Mouse (Mus musculus): ENCODE measurements around the gene Cep57l1. TPM values are rescaled to one million over a fixed set of nuclear protein-coding genes. Genes with fewer than 3 reads are reported as not detected.

Cep57l1 gene
- total RNA-seq, 1 experiment from 2014 or later = 52.3 TPM

DNA sequence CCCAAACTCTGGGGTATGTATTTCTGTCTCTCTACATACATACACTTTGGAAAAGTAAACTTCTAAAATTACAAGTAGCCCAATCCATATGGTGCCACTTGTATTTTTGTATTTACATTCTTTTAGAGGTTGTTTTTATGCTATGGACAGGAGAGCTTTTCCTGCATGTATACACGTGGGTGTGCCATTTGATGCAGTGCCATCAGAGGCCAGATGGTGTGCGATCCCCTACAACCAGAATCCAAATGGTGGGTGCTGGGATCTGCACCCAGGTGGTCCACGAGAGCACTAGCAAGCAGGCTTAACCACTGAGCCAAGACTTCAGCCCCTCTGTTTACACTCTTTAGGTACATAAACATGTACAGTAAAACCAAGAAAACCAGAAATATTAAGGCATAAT, 60.4 kb downstream of the Cep57l1 start:
- no peak for ATAC-seq (replicated peaks; ENCODE audit: low read depth, poor library complexity, severe bottlenecking)

DNA sequence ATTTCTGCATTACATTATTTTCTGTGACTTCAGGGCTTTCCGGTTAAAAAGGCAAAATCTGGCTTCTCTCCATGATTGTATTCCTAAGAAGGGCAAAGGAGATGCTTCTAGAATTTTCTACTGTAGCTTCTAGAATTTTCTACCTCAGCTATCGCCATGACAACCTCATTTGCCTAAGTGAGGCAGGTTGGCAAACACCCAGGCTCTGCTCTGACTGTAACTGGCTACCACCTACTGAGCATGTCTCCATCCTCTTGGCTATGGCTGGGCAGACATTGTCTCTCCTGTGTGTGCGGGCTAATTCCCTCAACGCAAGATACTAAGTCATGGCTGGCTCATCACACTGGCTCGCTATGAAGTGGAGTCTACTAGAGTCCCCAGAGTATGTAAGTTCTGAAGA, 63.1 kb downstream of the Cep57l1 start:
- no peak for ATAC-seq (replicated peaks; ENCODE audit: low read depth, poor library complexity, severe bottlenecking)

DNA sequence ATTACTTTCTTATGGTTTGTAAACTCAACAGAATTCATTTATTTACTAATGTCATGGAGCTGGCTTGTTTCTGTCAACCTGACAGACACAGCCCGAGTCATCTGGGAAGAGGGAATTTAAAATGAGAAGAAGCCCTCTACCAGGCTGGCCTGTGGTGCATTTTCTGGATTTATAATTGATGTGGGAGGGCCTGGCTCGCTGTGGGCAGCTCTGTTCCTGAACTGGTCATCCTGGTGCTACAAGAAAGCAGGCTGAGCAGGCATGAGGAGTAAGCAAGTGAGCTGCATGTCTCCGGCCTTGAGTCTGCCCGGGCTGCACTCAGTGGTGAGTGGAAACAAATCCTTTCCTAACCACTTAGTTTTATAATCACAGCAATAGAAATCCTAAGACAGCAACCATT, 65.7 kb downstream of the Cep57l1 start:
- ATAC-seq (replicated peaks; ENCODE audit: low read depth, poor library complexity, severe bottlenecking) = no peak

DNA sequence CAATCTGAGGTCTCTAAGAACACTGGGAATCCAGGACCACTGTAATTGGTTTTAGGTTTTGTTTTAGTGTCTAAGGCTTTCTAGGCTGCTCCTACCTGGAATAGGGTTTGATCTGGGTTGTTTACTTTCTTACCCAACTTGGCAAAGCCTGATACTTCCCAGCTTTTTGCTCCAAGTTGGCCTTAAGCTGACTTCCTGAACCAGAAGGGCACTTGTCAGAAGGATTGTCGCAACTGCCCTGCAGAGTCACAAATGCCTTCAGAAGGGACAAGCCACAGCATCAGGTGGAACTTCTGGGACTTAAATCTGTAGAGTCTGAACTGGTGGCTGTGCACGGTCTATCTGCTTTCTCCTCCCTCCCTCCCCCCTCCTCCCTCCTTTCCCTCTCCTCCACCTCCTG, 69.5 kb downstream of the Cep57l1 start:
- no peak for ATAC-seq (replicated peaks; ENCODE audit: low read depth, poor library complexity, severe bottlenecking)

DNA sequence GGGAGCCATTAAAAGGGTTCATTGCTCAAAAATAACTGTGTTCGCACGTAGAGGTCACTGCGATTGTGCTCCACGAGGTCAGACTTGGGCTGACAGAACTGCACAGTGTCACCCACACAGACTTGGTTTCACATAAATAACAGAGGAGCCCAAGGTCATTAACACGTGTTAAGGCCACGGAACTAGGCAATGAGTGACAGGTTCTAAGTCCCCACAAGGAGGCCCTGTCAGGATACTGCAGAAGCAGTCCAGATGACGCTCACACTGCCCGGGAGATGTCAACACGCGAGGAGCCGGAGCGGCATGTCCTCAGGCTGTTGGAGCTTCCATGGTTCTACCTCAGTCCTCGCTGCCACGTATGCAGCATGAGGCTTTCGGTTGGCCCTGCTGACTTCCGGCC, 72.4 kb downstream of the Cep57l1 start:
- no peak for ATAC-seq (replicated peaks; ENCODE audit: low read depth, poor library complexity, severe bottlenecking)

DNA sequence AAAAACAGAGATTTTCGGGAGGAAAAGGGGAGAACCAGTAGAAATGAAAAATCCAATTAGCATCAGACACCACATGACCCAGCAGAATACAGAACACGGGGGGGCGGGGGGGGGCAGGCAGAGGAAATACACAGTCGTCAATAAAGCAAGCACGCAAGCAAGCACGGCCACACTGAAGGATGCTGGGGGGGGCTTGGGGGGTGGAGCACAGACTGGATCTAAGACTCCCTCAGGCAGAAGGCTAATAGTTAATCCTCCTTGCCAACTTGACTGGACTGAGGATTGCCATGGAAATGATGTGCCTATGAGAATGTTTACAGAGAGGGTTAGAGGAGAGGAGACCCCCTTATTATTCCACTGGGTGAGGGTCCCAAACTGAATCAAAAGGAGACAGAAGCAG, 74.3 kb downstream of the Cep57l1 start:
- ATAC-seq (replicated peaks; ENCODE audit: low read depth, poor library complexity, severe bottlenecking) = no peak

DNA sequence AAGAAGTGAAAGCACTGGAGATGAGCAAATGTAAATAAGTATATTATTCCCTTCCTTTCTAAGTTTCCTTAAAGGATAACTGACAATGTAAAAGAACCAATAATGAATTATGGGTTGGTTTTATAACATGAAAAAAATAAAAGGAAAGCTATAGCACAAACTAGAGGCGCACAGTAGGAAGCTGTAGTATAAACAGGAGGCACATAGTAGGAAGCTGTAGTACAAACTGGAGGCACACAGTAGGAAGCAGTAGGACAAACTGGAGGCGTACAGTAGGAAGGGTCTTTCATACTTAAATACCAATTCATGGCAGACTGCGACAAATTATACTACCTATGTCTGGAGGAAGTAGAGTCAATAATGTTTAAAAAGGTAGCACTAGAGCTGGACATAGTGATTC, 76.5 kb downstream of the Cep57l1 start:
- no peak for ATAC-seq (replicated peaks; ENCODE audit: low read depth, poor library complexity, severe bottlenecking)

DNA sequence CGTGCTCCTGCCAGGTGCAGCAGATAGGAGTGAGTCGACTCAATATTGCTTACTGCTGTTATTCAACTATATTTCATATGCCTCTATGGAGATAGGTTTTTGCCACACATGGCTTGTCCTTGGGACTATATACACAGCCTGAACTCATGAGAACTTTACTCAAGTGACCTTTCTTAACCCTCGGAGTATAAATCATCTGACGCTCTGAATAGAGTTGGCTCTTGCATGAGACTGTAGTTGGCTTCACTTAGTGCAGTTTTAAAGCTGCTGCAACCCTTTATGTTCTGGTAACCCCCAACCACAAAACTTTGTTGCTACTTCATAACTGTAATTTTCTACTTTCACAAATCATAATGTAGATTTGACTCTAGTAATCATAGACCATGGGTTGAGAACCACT, 77.7 kb downstream of the Cep57l1 start:
- ATAC-seq (replicated peaks; ENCODE audit: low read depth, poor library complexity, severe bottlenecking) = no peak

DNA sequence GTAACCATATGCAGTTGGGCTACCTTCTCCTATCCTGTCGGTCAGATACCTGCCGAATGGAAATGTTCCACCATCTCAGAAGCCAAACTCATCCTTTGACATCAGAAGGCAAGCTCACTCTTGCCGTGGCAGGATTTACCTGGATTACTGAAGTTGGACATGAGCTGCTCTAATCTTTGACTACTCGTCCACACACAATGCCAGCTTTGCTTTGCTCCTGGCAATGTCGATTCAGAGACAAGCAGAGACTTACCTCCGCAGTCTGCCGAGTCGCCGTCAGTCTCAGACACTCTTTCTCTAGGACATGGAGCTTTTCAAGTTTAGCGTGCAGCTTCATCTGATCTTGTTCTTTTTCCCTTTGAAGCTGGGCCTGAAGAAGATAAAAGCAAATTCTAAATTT, 78.9 kb downstream of the Cep57l1 start:
- no peak for ATAC-seq (replicated peaks; ENCODE audit: low read depth, poor library complexity, severe bottlenecking)

DNA sequence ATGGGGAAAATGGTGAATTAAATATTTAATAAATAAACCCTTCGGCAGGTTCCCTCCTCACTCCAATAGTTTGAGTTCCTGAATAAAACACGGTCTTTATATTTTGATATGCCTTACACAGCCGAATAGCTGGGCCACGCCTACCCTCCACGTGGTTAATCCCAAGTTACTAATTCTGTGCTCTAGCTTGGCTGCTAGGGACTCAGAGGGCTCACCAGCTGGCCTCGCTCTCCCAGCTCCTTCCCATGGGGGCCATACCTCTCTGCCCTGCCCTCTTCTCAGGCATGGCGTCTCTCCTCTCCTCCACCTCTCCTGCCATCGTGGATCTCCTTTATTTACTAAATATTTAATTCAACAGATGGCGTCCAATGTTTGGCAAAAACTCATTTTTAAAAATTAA, 83.5 kb downstream of the Cep57l1 start:
- ATAC-seq (replicated peaks; ENCODE audit: low read depth, poor library complexity, severe bottlenecking) = no peak

DNA sequence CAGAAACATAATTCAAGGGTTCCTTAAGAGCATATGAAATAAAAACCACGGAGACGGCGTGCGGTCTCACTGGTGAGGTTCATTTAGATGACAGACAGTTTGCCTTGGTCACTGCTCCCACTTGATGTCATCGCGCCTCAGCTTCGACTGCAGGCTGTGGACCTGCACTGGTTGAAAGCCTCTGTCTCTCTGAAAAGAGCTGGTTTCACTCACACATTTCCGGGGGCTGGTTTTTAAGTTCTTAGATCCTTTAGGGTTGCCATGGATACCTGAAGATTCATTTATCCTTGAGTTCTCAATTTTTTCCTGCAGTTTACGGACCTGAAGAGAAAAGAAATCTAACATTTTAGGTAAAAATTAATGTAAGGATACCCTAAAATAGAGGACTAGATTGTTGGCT, 90.1 kb downstream of the Cep57l1 start:
- no peak for ATAC-seq (replicated peaks; ENCODE audit: low read depth, poor library complexity, severe bottlenecking)

DNA sequence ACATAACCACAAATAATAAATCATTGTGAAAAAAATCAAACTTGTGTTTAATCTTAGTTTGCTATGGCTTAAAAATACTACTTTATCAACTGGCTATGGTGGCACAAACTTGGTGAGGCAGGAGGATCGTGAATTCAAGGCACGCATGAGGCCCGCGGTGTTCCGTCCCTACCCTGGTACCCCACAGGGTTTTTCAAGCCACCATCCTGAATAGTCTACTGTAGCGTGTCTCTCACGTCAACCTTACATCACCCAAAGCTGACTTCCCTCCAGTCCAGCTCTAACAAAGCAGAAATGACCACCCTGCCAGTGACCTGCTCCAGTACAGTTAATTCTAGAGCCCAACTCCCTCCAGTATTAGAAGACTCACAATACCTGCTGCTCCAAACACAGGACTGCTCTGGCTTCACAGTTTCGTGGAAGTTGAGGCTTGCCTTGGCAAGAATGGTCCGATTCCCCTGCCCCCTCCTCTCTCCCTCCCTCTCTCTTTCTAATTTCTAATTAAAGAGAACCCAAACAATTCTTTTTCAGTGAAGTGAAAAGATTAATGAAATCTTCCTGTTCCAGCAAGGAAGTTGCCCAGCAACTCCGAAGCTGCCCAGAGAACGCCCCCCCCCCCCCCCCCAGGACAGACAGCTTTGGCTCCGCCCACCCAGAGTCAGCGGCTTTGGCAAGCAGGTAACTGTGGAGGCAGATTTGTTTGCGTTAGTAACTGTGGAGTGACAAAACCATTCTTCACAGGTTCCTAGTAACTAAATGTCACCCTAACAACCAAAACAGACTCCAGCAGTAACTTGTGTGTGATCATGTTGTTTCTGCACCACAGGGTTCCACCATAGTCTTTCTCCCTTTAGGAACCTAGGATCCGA, 93.4 kb downstream of the Cep57l1 start, which contains the start of gene Ccdc162:
Gene Ccdc162 (minus strand): TSS at position 606 of the 869 bp plus-strand sequence.
- ATAC-seq (replicated peaks; ENCODE audit: low read depth, poor library complexity, severe bottlenecking) = no peak

DNA sequence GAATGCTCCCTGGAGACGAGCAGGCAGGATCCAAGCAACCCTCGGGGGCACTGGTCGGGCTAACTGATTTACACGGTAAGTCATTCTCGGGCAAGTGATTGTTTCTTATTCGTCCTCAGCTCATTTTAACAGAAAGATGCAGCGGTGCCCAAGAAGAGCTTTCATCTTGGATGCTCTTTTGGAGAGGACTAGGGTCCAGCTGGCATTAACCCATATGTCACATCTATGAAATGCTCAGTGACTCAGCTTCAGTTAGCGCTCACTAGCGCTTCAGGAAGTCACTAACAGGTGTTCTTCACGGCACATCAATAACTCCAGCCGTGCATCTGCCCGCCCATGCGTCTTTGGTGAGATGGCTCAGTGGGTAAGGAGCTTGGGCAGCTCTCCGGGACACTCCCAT, 94.1 kb downstream of the Cep57l1 start:
- ATAC-seq (replicated peaks; ENCODE audit: low read depth, poor library complexity, severe bottlenecking) = no peak

DNA sequence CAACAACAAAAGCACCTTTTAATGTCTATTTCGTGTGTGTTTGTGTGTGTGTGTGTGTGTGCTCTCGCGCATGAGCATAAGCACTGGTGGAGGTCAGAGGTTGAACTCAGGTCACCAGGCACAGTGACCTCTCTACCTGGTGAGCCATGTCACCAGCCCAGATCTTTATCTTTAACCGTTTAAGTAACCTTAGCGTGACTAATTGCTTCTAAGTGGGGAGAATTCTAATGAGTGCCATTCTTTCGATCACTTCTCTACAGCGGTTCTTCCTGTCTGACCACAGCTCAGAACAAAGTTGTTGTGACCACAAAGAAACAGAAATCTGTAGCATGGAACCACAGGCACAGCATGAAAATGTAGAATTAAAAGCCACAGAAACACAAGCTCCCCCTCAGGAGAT, 98.2 kb downstream of the Cep57l1 start:
- ATAC-seq (replicated peaks; ENCODE audit: low read depth, poor library complexity, severe bottlenecking) = peak; percentile 62

DNA sequence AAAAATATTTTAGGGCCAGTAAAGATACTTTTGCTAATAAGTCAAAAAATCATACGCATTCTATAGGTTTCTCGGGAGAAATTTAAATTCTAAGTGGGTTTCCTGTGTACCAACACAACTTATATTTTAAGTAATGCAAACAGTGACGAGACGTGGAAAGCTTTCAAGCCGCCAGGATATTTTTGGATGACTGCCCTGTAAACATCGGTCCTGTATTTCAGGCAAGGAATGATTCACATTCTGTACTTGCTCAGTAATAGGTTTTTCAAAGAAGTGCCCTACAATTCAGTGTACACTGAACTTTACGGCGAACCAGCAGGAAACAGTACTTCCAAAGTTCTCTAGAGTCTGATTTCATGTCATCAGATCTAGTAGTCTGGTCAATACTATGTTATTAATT, 98.9 kb downstream of the Cep57l1 start:
- ATAC-seq (replicated peaks; ENCODE audit: low read depth, poor library complexity, severe bottlenecking) = no peak

DNA sequence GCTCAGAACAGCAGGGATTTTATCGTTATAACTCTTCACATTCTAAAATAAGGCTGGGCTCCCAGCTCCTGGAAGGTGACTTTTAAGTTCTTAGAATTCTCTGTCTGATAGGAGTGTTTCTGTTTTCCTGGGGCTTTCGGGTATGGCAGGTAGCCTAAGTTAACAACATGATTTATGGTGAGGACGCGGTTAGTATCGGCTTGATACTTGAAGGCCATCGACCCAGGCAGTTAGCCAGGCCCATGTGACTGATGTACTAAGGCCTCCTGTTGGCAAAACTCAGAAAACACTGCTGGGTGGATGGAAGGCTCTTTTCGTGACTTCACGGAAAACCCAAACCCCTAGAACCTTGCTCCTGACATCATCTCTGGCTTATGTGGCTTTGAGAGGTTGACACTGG, 100.3 kb downstream of the Cep57l1 start:
- ATAC-seq (replicated peaks; ENCODE audit: low read depth, poor library complexity, severe bottlenecking) = no peak

DNA sequence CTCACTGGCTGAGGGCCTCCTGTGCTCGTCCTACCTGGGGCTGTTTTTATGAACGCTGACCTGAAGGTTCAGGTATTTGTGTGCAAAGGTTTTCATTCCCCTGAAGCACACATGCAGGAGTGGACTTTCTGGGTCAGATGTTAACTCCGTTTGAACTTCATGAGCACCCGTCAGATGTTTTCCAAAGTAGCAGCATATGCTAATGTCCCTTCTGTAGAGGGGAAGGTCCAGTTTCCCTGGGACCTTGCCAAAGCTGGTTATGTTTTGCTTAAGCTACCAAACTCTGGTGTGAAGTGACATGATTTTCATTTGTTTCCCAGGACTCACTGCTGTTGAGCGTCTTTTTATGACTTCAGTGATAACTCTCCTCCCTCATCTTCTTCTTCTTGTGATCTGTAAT, 110.0 kb downstream of the Cep57l1 start:
- no peak for ATAC-seq (replicated peaks; ENCODE audit: low read depth, poor library complexity, severe bottlenecking)

DNA sequence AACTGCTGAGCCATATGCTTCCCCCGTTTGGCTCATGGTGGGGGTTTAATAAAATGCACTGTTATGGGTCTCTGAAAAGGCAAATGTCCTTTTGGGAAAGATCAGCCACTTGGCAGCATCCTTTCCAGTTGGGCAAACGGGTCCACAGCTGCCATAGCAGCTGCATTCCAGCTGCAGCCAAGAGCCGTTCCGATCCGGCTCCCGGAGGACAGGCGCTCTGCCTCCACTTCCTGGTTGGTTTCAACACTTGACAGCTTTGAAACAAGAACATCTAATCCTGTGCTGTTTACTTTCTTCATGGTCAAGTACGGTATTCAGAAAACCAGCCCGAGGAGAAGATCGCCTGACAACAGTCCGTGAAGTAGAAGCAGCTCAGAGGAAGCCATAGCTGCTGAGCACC, 112.6 kb downstream of the Cep57l1 start:
- ATAC-seq (replicated peaks; ENCODE audit: low read depth, poor library complexity, severe bottlenecking) = no peak

DNA sequence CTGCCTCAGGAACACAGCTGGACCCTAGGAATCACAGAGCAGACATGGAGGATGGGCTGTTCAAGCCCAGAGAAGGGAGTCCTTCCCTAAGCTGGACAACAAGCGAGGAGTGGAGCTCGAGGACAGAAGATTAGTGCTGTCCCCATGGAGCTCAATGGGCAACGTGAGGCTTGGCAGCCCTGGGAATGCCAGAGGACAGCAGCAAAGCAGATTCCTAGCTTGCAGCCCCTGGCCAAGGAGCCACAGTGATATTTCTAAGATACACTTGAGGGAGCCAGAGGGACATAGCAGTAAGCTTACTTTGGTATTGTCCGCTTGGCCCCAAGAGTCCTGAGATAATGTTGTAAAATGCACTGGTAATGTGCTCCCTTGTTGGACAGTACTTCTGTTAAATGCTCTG, 118.7 kb downstream of the Cep57l1 start:
- no peak for ATAC-seq (replicated peaks; ENCODE audit: low read depth, poor library complexity, severe bottlenecking)

DNA sequence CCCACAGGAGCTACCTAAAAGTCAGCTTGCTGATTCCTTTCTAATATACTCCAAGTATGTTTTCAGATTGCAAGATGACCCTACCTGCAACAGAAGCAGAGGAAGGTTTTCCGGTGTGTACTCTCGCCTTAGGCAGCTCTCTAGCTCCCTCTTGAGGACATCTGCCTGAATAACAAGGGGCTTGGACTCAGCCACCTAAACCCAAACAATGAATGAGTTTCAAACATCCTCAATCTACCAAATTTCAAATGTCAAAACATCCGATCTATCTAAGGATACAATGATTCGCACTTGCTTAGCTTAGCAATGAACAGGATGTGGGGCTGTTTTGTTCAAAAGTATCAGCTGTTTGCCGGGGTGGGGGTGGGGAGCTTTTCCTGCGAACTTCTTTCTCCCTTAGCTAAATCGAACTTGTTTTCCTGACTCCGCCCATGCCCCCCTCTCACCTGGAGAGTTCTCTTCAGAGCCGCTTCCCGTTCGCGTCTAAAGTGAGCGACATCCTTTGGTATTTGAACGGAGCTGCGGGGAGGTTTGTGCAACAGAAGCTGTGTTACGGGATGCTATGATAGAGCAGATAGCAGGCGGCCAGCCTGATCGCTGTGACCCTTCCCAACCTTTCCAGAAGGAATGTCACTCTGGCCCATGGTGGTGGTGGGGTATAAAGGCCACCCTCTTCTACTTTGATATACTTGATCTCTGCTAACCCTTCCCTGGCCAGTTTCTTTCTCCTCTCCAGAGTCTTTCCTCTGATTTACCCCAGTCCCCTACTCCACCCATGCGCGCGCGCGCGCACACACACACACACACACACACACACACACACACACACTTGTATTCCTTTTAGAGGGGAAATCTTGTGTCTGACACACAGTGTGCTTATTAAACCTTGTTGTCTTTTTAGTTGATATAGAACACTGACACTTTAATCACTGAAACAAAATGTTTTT, 119.5 kb downstream of the Cep57l1 start:
- ATAC-seq (replicated peaks; ENCODE audit: low read depth, poor library complexity, severe bottlenecking) = peak; percentile 97

DNA sequence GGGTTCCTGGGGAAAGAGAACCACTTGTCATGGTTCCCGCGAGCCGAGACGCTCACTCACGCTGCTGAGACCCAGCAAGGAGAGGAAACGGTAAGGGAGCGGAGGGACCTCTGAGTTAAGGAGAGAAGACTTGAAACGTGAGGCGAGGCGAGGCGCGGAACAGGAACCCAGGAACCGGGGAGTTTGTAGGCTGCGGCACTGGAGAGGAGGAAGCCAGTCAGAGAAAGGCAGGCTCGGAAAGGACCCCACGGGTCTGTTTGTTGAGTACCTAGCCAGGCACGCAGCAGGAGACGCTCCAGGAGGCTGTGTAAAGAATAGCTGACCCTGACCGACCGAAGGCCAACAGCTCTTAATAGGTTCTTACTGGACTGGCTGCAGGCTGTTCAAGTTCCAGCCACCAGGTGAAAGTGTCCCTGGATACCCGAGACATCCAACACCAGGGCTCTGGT, 125.1 kb downstream of the Cep57l1 start:
- peak; percentile 54 for ATAC-seq (replicated peaks; ENCODE audit: low read depth, poor library complexity, severe bottlenecking)
